Mouse (Mus musculus): ENCODE results near the gene Gfer. TPM values are rescaled to one million over a fixed set of nuclear protein-coding genes. Genes with fewer than 3 reads are reported as not detected.

Gfer gene
- 44.3 and 47.5 TPM in 2 replicates for polyA plus RNA-seq (2014; fragmentation: Nextera tagmentation; extraction: Ambion mirVana)

GRCm38 (mm10) chr17:24696011-24696697 lies at the start of gene Gfer, which contains the start of gene Noxo1:
TSS of gene Gfer (minus strand) at chr17:24696156.
TSS of gene Noxo1 (plus strand) at chr17:24696234.
- Histone ChIP-seq H3K4me1 (replicated peaks; ENCODE audit: control insufficient read depth, insufficient read depth, low read length) (no peaks in the 10 kb centered on the region; the same call in 1 of the 2 replicates), H3K36me3 (ENCODE audit: control insufficient read depth, insufficient read depth, low read length) (peaks cover 2% of the 10 kb centered on the region; the same call in 1 of the 2 replicates), H3K4me2 (replicated peaks; ENCODE audit: low read depth, low read length) (peak within 1 kb of the TSS; percentile 80), H3K9ac (ENCODE audit: low read depth, low read length) (peak within 1 kb of the TSS; percentile 89), H3K27me3 (ENCODE audit: control insufficient read depth, insufficient read depth, low read length) (no peaks in the 10 kb centered on the region), H3K4me3 (ENCODE audit: low read depth, low read length) (peak within 1 kb of the TSS; percentile 88), H3K9me3 (ENCODE audit: control insufficient read depth, low read length) (no peaks in the 10 kb centered on the region), H3K27ac (ENCODE audit: low read depth, low read length) (peak within 1 kb of the TSS; percentile 83)
- DNase-seq (ENCODE audit: low spot score) (peak; percentile 89), ATAC-seq (ENCODE audit: low FRiP score) (peak; percentile 91)
- under 1% methylated on average over 55 of the region's 76 CpGs for WGBS

GRCm38 (mm10) chr17:24744381-24744780 lies 48.4 kb upstream of the Gfer start:
- 73% methylated on average over 3 of the region's 3 CpGs for WGBS
- Histone ChIP-seq H3K36me3 (ENCODE audit: control insufficient read depth, insufficient read depth, low read length) (no peaks in the 10 kb centered on the region), H3K4me1 (replicated peaks; ENCODE audit: control insufficient read depth, insufficient read depth, low read length) (no peaks in the 10 kb centered on the region), H3K27me3 (ENCODE audit: control insufficient read depth, insufficient read depth, low read length) (peaks cover 4% of the 10 kb centered on the region; the same call in 1 of the 2 replicates), H3K9ac (ENCODE audit: low read depth, low read length) (no peak overlapping the region), H3K4me2 (replicated peaks; ENCODE audit: low read depth, low read length) (no peak overlapping the region), H3K9me3 (ENCODE audit: control insufficient read depth, low read length) (no peaks in the 10 kb centered on the region), H3K4me3 (ENCODE audit: low read depth, low read length) (no peak overlapping the region), H3K27ac (ENCODE audit: low read depth, low read length) (no peak overlapping the region)
- DNase-seq (ENCODE audit: low spot score) (no peak), ATAC-seq (ENCODE audit: low FRiP score) (no peak)

DNA sequence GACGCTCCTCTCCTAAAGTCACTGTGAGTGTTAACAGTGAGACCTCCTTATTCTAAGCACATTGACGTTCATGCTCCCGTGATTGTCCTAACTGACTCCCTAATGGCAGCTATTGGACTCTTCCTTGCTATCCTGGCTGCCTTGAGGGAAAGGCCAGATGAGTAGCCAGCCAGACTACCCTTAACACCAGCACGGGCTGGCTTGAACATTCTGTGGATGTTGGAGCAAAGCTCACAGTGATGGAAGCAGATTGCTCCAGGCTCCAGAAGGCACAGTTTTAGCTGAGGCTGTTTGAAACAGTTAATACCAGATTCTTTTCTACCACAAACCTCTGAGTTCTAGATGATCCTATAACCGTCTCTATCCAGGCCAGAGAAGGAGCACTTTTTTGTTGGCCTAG lies 47.9 kb upstream of the Gfer start:
- H3K4me1 ChIP-seq (replicated peaks; ENCODE audit: control insufficient read depth, insufficient read depth, low read length): no peaks in the 10 kb centered on the region
- H3K4me2 ChIP-seq (replicated peaks; ENCODE audit: low read depth, low read length): no peak overlapping the region
- H3K36me3 ChIP-seq (ENCODE audit: control insufficient read depth, insufficient read depth, low read length): no peaks in the 10 kb centered on the region
- ATAC-seq (ENCODE audit: low FRiP score): no peak
- no peak overlapping the region for H3K27ac ChIP-seq (ENCODE audit: low read depth, low read length)
- H3K9ac ChIP-seq (ENCODE audit: low read depth, low read length): no peak overlapping the region
- DNase-seq (ENCODE audit: low spot score): no peak
- H3K27me3 ChIP-seq (ENCODE audit: control insufficient read depth, insufficient read depth, low read length): 0 out of 2 replicates have a peak, but pooled peaks cover 3% of the 10 kb centered on the region
- WGBS: 77% methylated on average over 5 of the region's 5 CpGs
- no peaks in the 10 kb centered on the region for H3K9me3 ChIP-seq (ENCODE audit: control insufficient read depth, low read length)
- no peak overlapping the region for H3K4me3 ChIP-seq (ENCODE audit: low read depth, low read length)

GRCm38 (mm10) chr17:24742307-24742706 lies 46.4 kb upstream of the Gfer start:
- Histone ChIP-seq H3K9me3 (ENCODE audit: control insufficient read depth, low read length) (no peaks in the 10 kb centered on the region), H3K27me3 (ENCODE audit: control insufficient read depth, insufficient read depth, low read length) (0 out of 2 replicates have a peak, but pooled peaks cover 3% of the 10 kb centered on the region), H3K27ac (ENCODE audit: low read depth, low read length) (no peak overlapping the region), H3K36me3 (ENCODE audit: control insufficient read depth, insufficient read depth, low read length) (no peaks in the 10 kb centered on the region), H3K9ac (ENCODE audit: low read depth, low read length) (no peak overlapping the region), H3K4me3 (ENCODE audit: low read depth, low read length) (no peak overlapping the region), H3K4me2 (replicated peaks; ENCODE audit: low read depth, low read length) (no peak overlapping the region), H3K4me1 (replicated peaks; ENCODE audit: control insufficient read depth, insufficient read depth, low read length) (no peaks in the 10 kb centered on the region)
- 85% methylated on average over 8 of the region's 8 CpGs for WGBS
- no peak for ATAC-seq (ENCODE audit: low FRiP score)
- no peak for DNase-seq (ENCODE audit: low spot score)

DNA sequence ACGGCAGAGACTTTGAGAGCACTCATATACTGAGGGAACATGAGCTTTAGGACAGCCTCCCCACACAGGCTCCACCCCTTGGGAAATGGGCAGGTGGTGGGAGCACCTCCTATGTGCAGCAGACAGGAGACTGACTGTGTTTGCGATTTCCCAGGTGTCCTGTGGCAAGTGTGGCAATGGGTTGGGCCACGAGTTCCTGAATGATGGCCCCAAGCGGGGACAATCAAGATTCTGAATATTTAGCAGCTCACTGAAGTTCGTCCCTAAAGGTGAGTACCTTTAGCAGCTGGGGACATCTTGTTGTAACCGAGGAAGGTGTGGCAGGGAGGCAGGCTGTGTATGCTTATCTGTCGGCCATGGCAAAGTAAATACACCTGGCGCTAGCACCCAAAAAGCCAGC lies 44.0 kb upstream of the Gfer start:
- no peak overlapping the region for H3K27ac ChIP-seq (ENCODE audit: low read depth, low read length)
- H3K4me3 ChIP-seq (ENCODE audit: low read depth, low read length): no peak overlapping the region
- H3K27me3 ChIP-seq (ENCODE audit: control insufficient read depth, insufficient read depth, low read length): no peaks in the 10 kb centered on the region
- ATAC-seq (ENCODE audit: low FRiP score) (no peak), DNase-seq (ENCODE audit: low spot score) (no peak)
- peaks cover 3% of the 10 kb centered on the region for H3K4me1 ChIP-seq (replicated peaks; ENCODE audit: control insufficient read depth, insufficient read depth, low read length)
- H3K4me2 ChIP-seq (replicated peaks; ENCODE audit: low read depth, low read length): no peak overlapping the region
- no peaks in the 10 kb centered on the region for H3K9me3 ChIP-seq (ENCODE audit: control insufficient read depth, low read length)
- 79% methylated on average over 8 of the region's 8 CpGs for WGBS
- no peaks in the 10 kb centered on the region for H3K36me3 ChIP-seq (ENCODE audit: control insufficient read depth, insufficient read depth, low read length)
- H3K9ac ChIP-seq (ENCODE audit: low read depth, low read length): no peak overlapping the region

- no peak for DNase-seq (ENCODE audit: low spot score)
These were observed 42.3 kb upstream of the Gfer start for GRCm38 (mm10) chr17:24738238-24738637.

DNA sequence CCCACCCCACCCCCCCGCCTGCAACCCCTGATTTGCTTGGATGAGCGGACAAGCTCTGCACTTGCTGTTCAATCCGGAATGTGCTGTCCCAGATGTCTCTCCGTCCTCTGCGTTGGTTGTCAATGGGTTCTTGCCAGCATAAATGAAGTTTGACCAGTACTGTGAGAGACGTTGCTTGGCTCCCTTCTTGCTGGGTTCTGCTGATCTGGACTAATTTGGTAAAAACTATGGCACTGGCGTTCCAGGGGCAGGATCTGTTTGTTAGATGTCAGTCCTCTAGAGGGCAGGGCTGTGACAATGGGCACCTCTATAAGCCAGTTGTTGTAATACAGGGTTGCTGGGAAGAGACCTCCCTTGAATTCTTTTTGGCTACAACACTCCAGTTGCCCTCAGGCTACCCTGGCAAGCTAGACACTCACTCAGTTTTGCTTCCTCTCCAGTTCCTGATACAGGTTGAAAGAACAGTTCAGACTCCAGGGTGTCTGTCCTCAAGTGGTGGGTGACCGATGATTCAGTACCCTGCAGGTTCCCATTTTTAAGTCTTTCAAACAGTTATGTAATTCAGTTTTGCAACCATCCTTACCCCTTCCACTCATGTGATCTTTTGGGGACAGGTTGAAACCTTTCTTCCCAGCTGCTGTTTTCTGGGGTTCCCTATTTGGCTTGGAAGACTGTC lies 41.3 kb upstream of the Gfer start:
- Histone ChIP-seq H3K4me3 (ENCODE audit: low read depth, low read length) (peak overlapping the region; percentile 44), H3K36me3 (ENCODE audit: control insufficient read depth, insufficient read depth, low read length) (no peaks in the 10 kb centered on the region), H3K27ac (ENCODE audit: low read depth, low read length) (no peak overlapping the region), H3K9me3 (ENCODE audit: control insufficient read depth, low read length) (no peaks in the 10 kb centered on the region), H3K4me2 (replicated peaks; ENCODE audit: low read depth, low read length) (peak overlapping the region; percentile 77), H3K9ac (ENCODE audit: low read depth, low read length) (no peak overlapping the region; the same call in 1 of the 2 replicates), H3K27me3 (ENCODE audit: control insufficient read depth, insufficient read depth, low read length) (no peaks in the 10 kb centered on the region), H3K4me1 (replicated peaks; ENCODE audit: control insufficient read depth, insufficient read depth, low read length) (peaks cover 3% of the 10 kb centered on the region)
- DNase-seq (ENCODE audit: low spot score) (no peak), ATAC-seq (ENCODE audit: low FRiP score) (no peak)
- WGBS: 25% methylated on average over 8 of the region's 8 CpGs

More at GRCm38 (mm10) chr17:24738238-24738637, 42.3 kb upstream of the Gfer start:
- Histone ChIP-seq H3K36me3 (ENCODE audit: control insufficient read depth, insufficient read depth, low read length) (no peaks in the 10 kb centered on the region), H3K27me3 (ENCODE audit: control insufficient read depth, insufficient read depth, low read length) (no peaks in the 10 kb centered on the region), H3K4me1 (replicated peaks; ENCODE audit: control insufficient read depth, insufficient read depth, low read length) (peaks cover 3% of the 10 kb centered on the region), H3K4me2 (replicated peaks; ENCODE audit: low read depth, low read length) (no peak overlapping the region), H3K9ac (ENCODE audit: low read depth, low read length) (no peak overlapping the region), H3K4me3 (ENCODE audit: low read depth, low read length) (no peak overlapping the region), H3K9me3 (ENCODE audit: control insufficient read depth, low read length) (no peaks in the 10 kb centered on the region), H3K27ac (ENCODE audit: low read depth, low read length) (no peak overlapping the region)
- 82% methylated on average over 4 of the region's 4 CpGs for WGBS
- no peak for ATAC-seq (ENCODE audit: low FRiP score)

DNA sequence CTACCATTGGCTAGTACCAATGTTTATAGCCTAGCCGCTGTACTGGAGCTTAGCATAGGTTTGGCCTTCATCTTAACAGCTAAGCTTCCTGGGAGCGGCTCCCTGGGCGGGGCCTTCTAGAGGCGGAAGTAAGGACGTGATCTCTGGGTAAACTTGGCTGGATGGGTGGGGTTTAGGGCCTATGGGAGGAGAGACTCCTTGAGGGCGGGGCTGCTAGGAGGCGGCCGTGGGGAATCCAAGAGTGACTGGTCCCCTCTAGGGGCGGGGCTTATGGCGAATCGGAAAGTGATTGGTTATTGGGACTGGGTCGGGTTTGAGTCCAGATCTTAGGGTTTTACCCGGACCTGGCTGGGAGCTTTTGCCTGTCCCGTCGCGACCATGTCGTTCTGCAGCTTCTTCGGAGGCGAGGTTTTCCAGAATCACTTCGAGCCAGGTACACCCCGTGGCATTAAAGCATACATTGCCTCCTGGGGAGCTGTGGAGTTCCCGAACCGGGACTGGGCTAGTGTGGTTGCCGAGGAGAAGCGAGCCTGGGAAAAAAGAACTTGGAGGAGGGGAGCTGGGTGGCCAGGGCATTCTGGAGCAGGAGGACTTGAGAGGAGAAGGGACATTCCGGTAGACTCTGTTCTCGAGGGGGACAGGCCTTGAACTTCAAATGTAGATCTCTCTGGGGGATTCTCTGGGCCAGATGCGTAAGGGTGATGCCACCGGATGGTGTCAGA lies 40.5 kb upstream of the Gfer start, which contains the start of gene Msrb1:
Gene Msrb1, plus strand, starts transcription at position 313 of the 722 bp plus-strand sequence.
- Histone ChIP-seq H3K4me3 (ENCODE audit: low read depth, low read length) (peak within 1 kb of the TSS; percentile 44), H3K4me2 (replicated peaks; ENCODE audit: low read depth, low read length) (peak within 1 kb of the TSS; percentile 77), H3K9me3 (ENCODE audit: control insufficient read depth, low read length) (no peaks in the 10 kb centered on the region), H3K27me3 (ENCODE audit: control insufficient read depth, insufficient read depth, low read length) (no peaks in the 10 kb centered on the region), H3K27ac (ENCODE audit: low read depth, low read length) (no peak within 1 kb of the TSS), H3K4me1 (replicated peaks; ENCODE audit: control insufficient read depth, insufficient read depth, low read length) (peaks cover 3% of the 10 kb centered on the region), H3K36me3 (ENCODE audit: control insufficient read depth, insufficient read depth, low read length) (no peaks in the 10 kb centered on the region), H3K9ac (ENCODE audit: low read depth, low read length) (peak within 1 kb of the TSS; percentile 42)
- ATAC-seq (ENCODE audit: low FRiP score): peak; percentile 97
- WGBS: under 1% methylated on average over 29 of the region's 29 CpGs
- peak; percentile 96 for DNase-seq (ENCODE audit: low spot score)
